Mouse (Mus musculus): ENCODE results near the gene Nosip. TPM values are rescaled to one million over a fixed set of nuclear protein-coding genes. Genes with fewer than 3 reads are reported as not detected.

Nosip gene
- polyA plus RNA-seq, 1 experiment = 115 TPM

DNA sequence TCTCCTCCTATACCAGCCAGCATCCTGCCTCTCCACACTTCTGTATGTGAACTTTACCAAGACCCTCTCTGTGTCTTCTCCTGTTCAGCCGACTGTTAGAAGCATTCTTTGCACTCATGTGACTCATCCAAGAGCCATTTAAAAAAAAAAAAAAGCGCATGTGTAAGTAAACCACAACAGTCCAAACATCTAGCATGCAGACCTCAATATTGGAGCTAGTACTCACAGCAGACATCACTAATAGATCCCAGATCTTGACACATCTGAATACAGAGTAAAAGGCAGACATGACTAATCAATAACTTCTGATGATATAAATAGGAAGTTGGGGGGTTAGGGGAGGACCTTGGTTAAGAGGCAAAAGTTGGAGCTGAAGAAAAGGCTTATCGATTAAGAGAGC, 26.6 kb upstream of the Nosip start:
- Histone ChIP-seq H3K36me3 (ENCODE audit: control insufficient read depth, insufficient read depth, low read length) (no peaks in the 10 kb centered on the region), H3K4me3 (ENCODE audit: control insufficient read depth, low read depth, low read length) (no peak overlapping the region)
- TF ChIP-seq CTCF (IDR thresholded peaks at IDR 0.05; ENCODE audit: control insufficient read depth, insufficient read depth, insufficient replicate concordance, low read depth, low read length) (no peak), POLR2A (IDR thresholded peaks at IDR 0.05; ENCODE audit: control insufficient read depth, low read depth, low read length) (no peak)

DNA sequence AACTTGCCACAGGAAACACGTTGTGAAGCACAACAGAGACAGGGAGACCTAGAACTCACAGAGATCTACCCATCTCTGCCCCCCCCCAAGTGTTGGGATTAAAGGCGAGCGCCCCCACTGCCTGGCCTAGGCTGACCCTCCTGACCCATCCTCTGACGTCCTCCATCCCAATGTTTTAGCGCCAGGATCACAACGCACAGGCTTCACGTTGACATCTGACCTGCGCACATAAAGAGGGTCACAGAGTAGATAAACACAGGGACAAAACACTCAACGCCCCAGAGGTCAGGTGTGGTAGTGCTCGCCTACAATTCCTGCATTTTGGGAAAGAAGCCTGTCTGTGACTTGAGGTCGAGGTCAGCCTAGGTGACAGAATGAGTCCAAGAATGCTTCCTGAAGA, 25.5 kb upstream of the Nosip start:
- Histone ChIP-seq H3K4me1 (ENCODE audit: control insufficient read depth, insufficient read depth, low read length) (no peaks in the 10 kb centered on the region), H3K4me3 (ENCODE audit: control insufficient read depth, low read depth, low read length) (no peak overlapping the region), H3K36me3 (ENCODE audit: control insufficient read depth, insufficient read depth, low read length) (no peaks in the 10 kb centered on the region), H3K27me3 (ENCODE audit: control insufficient read depth, insufficient read depth, low read length) (no peaks in the 10 kb centered on the region), H3K27ac (ENCODE audit: control insufficient read depth, insufficient read depth, low read depth, low read length) (no peak overlapping the region)
- TF ChIP-seq CTCF (IDR thresholded peaks at IDR 0.05; ENCODE audit: control insufficient read depth, insufficient read depth, insufficient replicate concordance, low read depth, low read length) = no peak
- no peak for TF ChIP-seq POLR2A (IDR thresholded peaks at IDR 0.05; ENCODE audit: control insufficient read depth, low read depth, low read length)

More for the DNA sequence above, 26.6 kb upstream of the Nosip start:
- Histone ChIP-seq H3K4me1 (ENCODE audit: control insufficient read depth, insufficient read depth, low read length) (no peaks in the 10 kb centered on the region), H3K27me3 (ENCODE audit: control insufficient read depth, insufficient read depth, low read length) (no peaks in the 10 kb centered on the region), H3K27ac (ENCODE audit: control insufficient read depth, insufficient read depth, low read depth, low read length) (no peak overlapping the region)

GRCm38 (mm10) chr7:45037720-45038361, 24.4 kb upstream of the Nosip start:
- H3K36me3 ChIP-seq (ENCODE audit: control insufficient read depth, insufficient read depth, low read length) = no peaks in the 10 kb centered on the region
- no peaks in the 10 kb centered on the region for H3K4me1 ChIP-seq (ENCODE audit: control insufficient read depth, insufficient read depth, low read length)
- no peak overlapping the region for H3K4me3 ChIP-seq (ENCODE audit: control insufficient read depth, low read depth, low read length)
- peak; percentile 65; the same call in 1 of the 2 replicates for TF ChIP-seq CTCF (IDR thresholded peaks at IDR 0.05; ENCODE audit: control insufficient read depth, insufficient read depth, insufficient replicate concordance, low read depth, low read length)
- TF ChIP-seq POLR2A (IDR thresholded peaks at IDR 0.05; ENCODE audit: control insufficient read depth, low read depth, low read length) = no peak
- no peaks in the 10 kb centered on the region for H3K27me3 ChIP-seq (ENCODE audit: control insufficient read depth, insufficient read depth, low read length)
- no peak overlapping the region for H3K27ac ChIP-seq (ENCODE audit: control insufficient read depth, insufficient read depth, low read depth, low read length)

GRCm38 (mm10) chr7:45038411-45038810, 23.8 kb upstream of the Nosip start:
- TF ChIP-seq CTCF (IDR thresholded peaks at IDR 0.05; ENCODE audit: control insufficient read depth, insufficient read depth, insufficient replicate concordance, low read depth, low read length) = no peak
- no peak for TF ChIP-seq POLR2A (IDR thresholded peaks at IDR 0.05; ENCODE audit: control insufficient read depth, low read depth, low read length)
- no peak overlapping the region for H3K4me3 ChIP-seq (ENCODE audit: control insufficient read depth, low read depth, low read length)
- H3K36me3 ChIP-seq (ENCODE audit: control insufficient read depth, insufficient read depth, low read length) = no peaks in the 10 kb centered on the region
- no peaks in the 10 kb centered on the region for H3K27me3 ChIP-seq (ENCODE audit: control insufficient read depth, insufficient read depth, low read length)
- no peaks in the 10 kb centered on the region for H3K4me1 ChIP-seq (ENCODE audit: control insufficient read depth, insufficient read depth, low read length)
- no peak overlapping the region for H3K27ac ChIP-seq (ENCODE audit: control insufficient read depth, insufficient read depth, low read depth, low read length)

- no peaks in the 10 kb centered on the region for H3K4me1 ChIP-seq (ENCODE audit: control insufficient read depth, insufficient read depth, low read length)
- H3K27ac ChIP-seq (ENCODE audit: control insufficient read depth, insufficient read depth, low read depth, low read length) = no peak overlapping the region
- no peaks in the 10 kb centered on the region for H3K27me3 ChIP-seq (ENCODE audit: control insufficient read depth, insufficient read depth, low read length)
- H3K36me3 ChIP-seq (ENCODE audit: control insufficient read depth, insufficient read depth, low read length) = no peaks in the 10 kb centered on the region
- TF ChIP-seq CTCF (IDR thresholded peaks at IDR 0.05; ENCODE audit: control insufficient read depth, insufficient read depth, insufficient replicate concordance, low read depth, low read length) = no peak
- no peak for TF ChIP-seq POLR2A (IDR thresholded peaks at IDR 0.05; ENCODE audit: control insufficient read depth, low read depth, low read length)
- no peak overlapping the region for H3K4me3 ChIP-seq (ENCODE audit: control insufficient read depth, low read depth, low read length)
These were observed 21.4 kb upstream of the Nosip start for GRCm38 (mm10) chr7:45040851-45041250.

GRCm38 (mm10) chr7:45043307-45043706, 18.9 kb upstream of the Nosip start:
- Histone ChIP-seq H3K4me1 (ENCODE audit: control insufficient read depth, insufficient read depth, low read length) (no peaks in the 10 kb centered on the region), H3K27ac (ENCODE audit: control insufficient read depth, insufficient read depth, low read depth, low read length) (no peak overlapping the region), H3K36me3 (ENCODE audit: control insufficient read depth, insufficient read depth, low read length) (no peaks in the 10 kb centered on the region), H3K4me3 (ENCODE audit: control insufficient read depth, low read depth, low read length) (no peak overlapping the region), H3K27me3 (ENCODE audit: control insufficient read depth, insufficient read depth, low read length) (no peaks in the 10 kb centered on the region)
- no peak for TF ChIP-seq CTCF (IDR thresholded peaks at IDR 0.05; ENCODE audit: control insufficient read depth, insufficient read depth, insufficient replicate concordance, low read depth, low read length)
- TF ChIP-seq POLR2A (IDR thresholded peaks at IDR 0.05; ENCODE audit: control insufficient read depth, low read depth, low read length) = no peak

- Histone ChIP-seq H3K4me3 (ENCODE audit: control insufficient read depth, low read depth, low read length) (no peak overlapping the region), H3K36me3 (ENCODE audit: control insufficient read depth, insufficient read depth, low read length) (no peaks in the 10 kb centered on the region), H3K4me1 (ENCODE audit: control insufficient read depth, insufficient read depth, low read length) (no peaks in the 10 kb centered on the region; the same call in none of the 2 replicates), H3K27ac (ENCODE audit: control insufficient read depth, insufficient read depth, low read depth, low read length) (no peak overlapping the region), H3K27me3 (ENCODE audit: control insufficient read depth, insufficient read depth, low read length) (no peaks in the 10 kb centered on the region)
- no peak for TF ChIP-seq CTCF (IDR thresholded peaks at IDR 0.05; ENCODE audit: control insufficient read depth, insufficient read depth, insufficient replicate concordance, low read depth, low read length)
- TF ChIP-seq POLR2A (IDR thresholded peaks at IDR 0.05; ENCODE audit: control insufficient read depth, low read depth, low read length) = no peak
These were observed 16.5 kb upstream of the Nosip start for GRCm38 (mm10) chr7:45045741-45046140.
